Mouse (Mus musculus) forebrain, embryonic 15.5 days (tissue): ENCODE results near the gene Apaf1. TPM values are rescaled to one million over a fixed set of nuclear protein-coding genes. Genes with fewer than 3 reads are reported as not detected.

Experiments
- ATAC-seq: fragments of 200-750 bp; cut with Nextera tagmentation; replicated peaks from 2 replicates; pipeline ENCODE4 v1.8.0; 2017; ENCODE audit warnings: mild to moderate bottlenecking, moderate TSS enrichment, moderate library complexity
- H3K27ac ChIP-seq: fragments of 300-500 bp; sonication (generic); replicated peaks from 2 replicates; pipeline ENCODE4 v1.5.1; 2015; ENCODE audit warnings: mild to moderate bottlenecking, inconsistent platforms
- H3K27me3 ChIP-seq: fragments of 300-500 bp; sonication (generic); 2 replicates; pipeline ENCODE4 v1.6.1; 2015; ENCODE audit warnings: inconsistent platforms
- H3K36me3 ChIP-seq: fragments of 300-500 bp; sonication (generic); 2 replicates; pipeline ENCODE4 v1.6.1; 2015; ENCODE audit warnings: mild to moderate bottlenecking, inconsistent platforms
- H3K4me1 ChIP-seq: fragments of 300-500 bp; sonication (generic); 2 replicates; pipeline ENCODE4 v1.6.1; 2015; ENCODE audit warnings: inconsistent platforms
- H3K4me2 ChIP-seq: fragments of 300-500 bp; sonication (generic); replicated peaks from 2 replicates; pipeline ENCODE4 v1.6.1; 2015; ENCODE audit warnings: mild to moderate bottlenecking, inconsistent platforms
- H3K4me3 ChIP-seq: fragments of 300-500 bp; sonication (generic); 2 replicates; pipeline ENCODE4 v1.5.1; 2015; ENCODE audit warnings: mild to moderate bottlenecking, inconsistent platforms
- H3K9ac ChIP-seq: fragments of 300-500 bp; sonication (generic); replicated peaks from 2 replicates; pipeline ENCODE4 v1.6.1; 2015; ENCODE audit warnings: mild to moderate bottlenecking, inconsistent platforms
- H3K9me3 ChIP-seq: fragments of 300-500 bp; sonication (generic); 2 replicates; pipeline ENCODE4 v1.6.1; 2016; ENCODE audit warnings: inconsistent platforms
- WGBS: fragments of 180-500 bp; shearing (Covaris S2); methylation state at CpG from one replicate; pipeline ENCODE4 v1.1.7; 2015; ENCODE audit warnings: mixed read lengths; 5-methylcytosine and 5-hydroxymethylcytosine counted together
- polyA plus RNA-seq: library from polyadenylated mRNA; unstranded; fragments of >200 nt; fragmentation: Nextera tagmentation; extraction: Ambion mirVana; gene quantifications from 2 replicates; pipeline ENCODE4 v1.2.1, GENCODE M21; 2015

Gene Apaf1
- polyA plus RNA-seq, result 20.2 and 21.6 TPM in 2 replicates

GRCm38 (mm10) chr10:91082550-91083392, at the start of gene Apaf1, which contains the start of gene Ikbip:
TSS of gene Apaf1 (minus strand) at chr10:91082770.
TSS of gene Ikbip (plus strand) at chr10:91082940.
- H3K27me3 ChIP-seq, result no peaks in the 10 kb centered on the region
- H3K4me3 ChIP-seq, result peak within 1 kb of the TSS; percentile 88
- under 1% methylated on average over 86 of the region's 87 CpGs for WGBS
- H3K4me1 ChIP-seq, result peaks cover 20% of the 10 kb centered on the region
- peak within 1 kb of the TSS; percentile 83 for H3K27ac ChIP-seq
- peak within 1 kb of the TSS; percentile 80 for H3K9ac ChIP-seq
- H3K4me2 ChIP-seq, result peak within 1 kb of the TSS; percentile 67
- peak; percentile 96 for ATAC-seq
- no peaks in the 10 kb centered on the region for H3K9me3 ChIP-seq
- peaks cover 6% of the 10 kb centered on the region; the same call in 1 of the 2 replicates for H3K36me3 ChIP-seq

GRCm38 (mm10) chr10:91131565-91131964, 49.0 kb upstream of the Apaf1 start:
- H3K4me3 ChIP-seq, result no peak overlapping the region
- no peaks in the 10 kb centered on the region for H3K9me3 ChIP-seq
- H3K9ac ChIP-seq, result no peak overlapping the region
- peaks cover 5% of the 10 kb centered on the region; the same call in 1 of the 2 replicates for H3K4me1 ChIP-seq
- H3K4me2 ChIP-seq, result no peak overlapping the region
- H3K36me3 ChIP-seq, result no peaks in the 10 kb centered on the region
- no peak overlapping the region for H3K27ac ChIP-seq
- H3K27me3 ChIP-seq, result no peaks in the 10 kb centered on the region
- WGBS, result 66% methylated on average over 1 of the region's 1 CpGs
- no peak for ATAC-seq

DNA sequence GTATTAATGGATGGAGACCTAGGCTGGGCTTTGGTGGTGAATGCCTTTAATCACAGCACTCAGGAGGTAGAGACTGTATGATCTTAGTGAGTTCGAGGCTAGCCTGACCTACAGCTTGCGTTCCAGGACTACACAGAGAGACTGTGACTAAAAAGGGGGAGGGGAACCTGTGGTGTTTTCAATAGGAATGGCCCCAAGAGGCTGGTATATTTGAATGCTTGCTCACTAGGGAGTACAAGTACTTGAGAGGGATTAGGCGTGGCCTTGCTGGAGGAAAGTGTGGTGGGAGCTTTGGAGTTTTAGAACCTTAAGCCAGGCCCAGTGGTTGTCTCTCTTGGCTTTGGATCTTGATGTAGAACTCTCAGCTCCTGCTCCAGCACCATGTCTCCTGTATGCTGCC, 48.2 kb upstream of the Apaf1 start:
- 81% methylated on average over 3 of the region's 3 CpGs for WGBS
- no peaks in the 10 kb centered on the region for H3K36me3 ChIP-seq

DNA sequence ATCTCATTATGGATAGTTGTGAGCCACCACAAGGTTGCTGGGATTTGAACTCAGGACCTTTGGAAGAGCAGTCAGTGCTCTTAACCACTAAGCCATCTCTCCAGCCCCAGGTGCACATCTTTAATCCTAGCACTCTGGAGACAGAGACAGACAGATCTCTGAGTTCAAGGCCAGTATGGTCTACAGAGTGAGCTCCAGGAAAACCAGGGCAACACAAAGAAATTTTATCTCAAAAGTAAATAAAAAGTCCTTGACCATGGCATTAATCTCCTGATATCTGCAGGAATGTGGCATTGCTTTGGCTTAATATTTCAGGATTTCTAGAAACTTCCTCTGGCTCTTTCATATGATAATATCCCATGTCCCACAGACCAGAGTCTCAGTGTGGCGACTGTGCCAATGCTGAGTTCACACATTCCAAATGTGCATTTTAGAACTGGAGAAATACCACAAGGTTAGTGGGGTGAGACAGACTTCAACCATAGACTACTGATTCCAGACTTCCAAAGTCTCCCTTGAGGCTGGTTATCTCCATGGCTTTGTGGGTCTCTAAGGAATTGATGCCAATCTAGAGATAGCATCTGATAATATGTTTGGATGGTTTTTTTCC, 46.1 kb upstream of the Apaf1 start:
- Histone ChIP-seq H3K27ac (no peak overlapping the region), H3K36me3 (no peaks in the 10 kb centered on the region), H3K4me1 (no peaks in the 10 kb centered on the region), H3K9ac (no peak overlapping the region), H3K4me3 (no peak overlapping the region), H3K4me2 (no peak overlapping the region), H3K9me3 (no peaks in the 10 kb centered on the region), H3K27me3 (no peaks in the 10 kb centered on the region)
- 78% methylated on average over 1 of the region's 1 CpGs for WGBS
- no peak for ATAC-seq

More for the DNA sequence above, 48.2 kb upstream of the Apaf1 start:
- ATAC-seq, result no peak
- Histone ChIP-seq H3K9me3 (no peaks in the 10 kb centered on the region), H3K27me3 (no peaks in the 10 kb centered on the region), H3K9ac (no peak overlapping the region), H3K27ac (no peak overlapping the region), H3K4me2 (no peak overlapping the region), H3K4me1 (peaks cover 5% of the 10 kb centered on the region; the same call in 1 of the 2 replicates), H3K4me3 (no peak overlapping the region)

DNA sequence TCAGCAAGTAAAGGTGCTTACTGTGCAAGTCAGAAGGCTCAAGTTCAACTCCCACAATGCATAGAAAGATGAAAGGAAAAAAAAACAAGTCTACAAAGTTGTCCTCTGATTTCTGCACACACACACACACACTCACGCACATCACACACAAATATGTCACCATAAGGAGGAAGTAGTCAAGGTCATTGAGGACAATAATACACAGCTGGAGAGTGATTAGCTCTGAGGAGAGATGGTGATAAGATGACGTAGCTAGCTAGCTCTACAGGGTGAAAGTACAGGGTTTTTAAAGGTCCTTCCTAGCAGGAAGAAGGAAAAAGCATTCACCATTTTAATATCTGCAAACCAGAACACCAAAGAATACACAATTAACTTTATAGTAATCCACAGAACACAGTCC, 44.8 kb upstream of the Apaf1 start:
- Histone ChIP-seq H3K27me3 (no peaks in the 10 kb centered on the region), H3K27ac (no peak overlapping the region), H3K4me1 (peaks cover 8% of the 10 kb centered on the region), H3K4me3 (no peak overlapping the region), H3K9me3 (no peaks in the 10 kb centered on the region), H3K36me3 (no peaks in the 10 kb centered on the region), H3K4me2 (no peak overlapping the region), H3K9ac (no peak overlapping the region)
- ATAC-seq, result no peak
- 78% methylated on average over 2 of the region's 2 CpGs for WGBS

DNA sequence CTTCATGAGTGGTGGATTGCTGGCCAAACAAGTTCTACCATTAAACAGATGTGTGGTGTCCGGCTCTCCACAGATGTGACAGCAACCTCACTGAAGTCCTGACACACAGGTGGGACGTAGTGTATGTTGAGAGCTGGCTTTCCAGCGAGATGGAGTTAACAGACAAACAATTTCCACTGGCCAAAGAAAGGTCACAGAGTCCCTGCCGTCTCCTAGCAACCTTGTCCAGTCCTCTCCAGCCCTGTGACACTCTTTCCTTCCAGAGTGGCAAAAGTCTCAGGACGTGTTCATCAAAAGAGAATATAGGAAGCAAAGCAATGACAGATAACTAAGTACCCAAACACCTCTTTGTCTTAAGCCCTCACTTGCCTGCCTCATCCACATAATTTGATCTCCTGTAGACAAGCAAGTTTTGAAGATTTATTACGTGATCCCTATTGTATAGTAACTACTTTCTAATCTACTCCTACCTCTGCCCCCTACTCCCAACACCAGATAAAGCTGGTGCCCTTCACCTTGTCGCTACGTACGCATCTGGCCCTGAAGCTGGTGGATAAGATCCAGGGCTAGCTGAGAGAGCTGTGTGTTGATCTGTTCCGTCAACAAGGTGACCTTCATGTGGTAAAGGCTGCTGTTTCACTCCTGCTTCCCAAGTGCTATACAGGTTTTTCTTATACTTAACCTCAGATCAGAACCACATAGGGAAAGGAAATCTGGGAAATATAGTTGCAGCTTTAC, 44.2 kb upstream of the Apaf1 start:
- Histone ChIP-seq H3K9ac (no peak overlapping the region), H3K27ac (no peak overlapping the region), H3K36me3 (peaks cover 3% of the 10 kb centered on the region; the same call in 1 of the 2 replicates), H3K9me3 (no peaks in the 10 kb centered on the region), H3K4me1 (peaks cover 14% of the 10 kb centered on the region), H3K4me3 (no peak overlapping the region), H3K4me2 (no peak overlapping the region), H3K27me3 (no peaks in the 10 kb centered on the region)
- no peak for ATAC-seq
- 84% methylated on average over 10 of the region's 10 CpGs for WGBS

GRCm38 (mm10) chr10:91123828-91124822, 41.6 kb upstream of the Apaf1 start, which contains the start of gene Slc25a3:
TSS of gene Slc25a3 (minus strand) at chr10:91124059.
- peak; percentile 100 for ATAC-seq
- H3K4me3 ChIP-seq, result peak within 1 kb of the TSS; percentile 89
- H3K4me2 ChIP-seq, result peak within 1 kb of the TSS; percentile 95
- WGBS, result 14% methylated on average over 59 of the region's 59 CpGs
- H3K9me3 ChIP-seq, result no peaks in the 10 kb centered on the region
- peak within 1 kb of the TSS; percentile 90 for H3K27ac ChIP-seq
- H3K27me3 ChIP-seq, result no peaks in the 10 kb centered on the region
- H3K36me3 ChIP-seq, result peaks cover 24% of the 10 kb centered on the region
- H3K4me1 ChIP-seq, result peaks cover 18% of the 10 kb centered on the region
- H3K9ac ChIP-seq, result peak within 1 kb of the TSS; percentile 96

DNA sequence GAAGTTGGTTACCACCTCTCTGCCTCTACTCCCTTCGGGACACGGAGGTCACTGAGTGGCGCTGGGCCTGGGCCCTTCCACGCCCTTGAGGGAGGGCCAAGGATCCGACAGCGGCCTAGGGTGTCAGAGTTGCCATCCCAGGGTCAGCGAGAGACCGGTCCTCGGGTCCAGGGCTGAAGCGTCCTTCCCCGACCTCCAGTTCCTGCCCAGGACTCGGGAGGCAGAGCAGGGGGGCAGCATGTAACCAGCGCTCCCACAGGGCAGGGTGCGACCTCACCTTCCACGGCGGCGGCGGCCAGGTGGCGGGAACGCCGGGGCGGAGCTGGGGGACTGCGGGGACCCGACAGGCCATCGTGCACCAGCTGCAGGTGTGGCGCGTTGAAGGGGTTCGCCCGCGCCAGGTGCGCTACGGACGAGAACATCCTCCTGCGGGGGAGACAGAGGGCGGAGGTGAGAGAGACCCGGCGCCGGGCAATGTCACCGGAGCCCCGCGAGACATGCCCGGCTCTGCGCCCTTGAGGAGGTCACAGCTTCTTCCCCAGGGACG, 40.8 kb upstream of the Apaf1 start:
- peak; percentile 66; the same call in 1 of the 2 replicates for ATAC-seq
- Histone ChIP-seq H3K4me2 (peak overlapping the region; percentile 95), H3K9me3 (no peaks in the 10 kb centered on the region), H3K27me3 (no peaks in the 10 kb centered on the region), H3K4me1 (peaks cover 18% of the 10 kb centered on the region), H3K4me3 (peak overlapping the region; percentile 89), H3K27ac (peak overlapping the region; percentile 90), H3K36me3 (peaks cover 31% of the 10 kb centered on the region), H3K9ac (peak overlapping the region; percentile 96)
- under 1% methylated on average over 44 of the region's 44 CpGs for WGBS

GRCm38 (mm10) chr10:91122646-91123045, 40.1 kb upstream of the Apaf1 start:
- Histone ChIP-seq H3K36me3 (peaks cover 38% of the 10 kb centered on the region), H3K4me3 (peak overlapping the region; percentile 89), H3K27ac (no peak overlapping the region), H3K4me1 (peaks cover 18% of the 10 kb centered on the region), H3K27me3 (no peaks in the 10 kb centered on the region), H3K4me2 (peak overlapping the region; percentile 95), H3K9ac (peak overlapping the region; percentile 96), H3K9me3 (no peaks in the 10 kb centered on the region)
- 32% methylated on average over 6 of the region's 6 CpGs for WGBS
- ATAC-seq, result no peak

GRCm38 (mm10) chr10:91116958-91117357, 34.4 kb upstream of the Apaf1 start:
- Histone ChIP-seq H3K36me3 (peaks cover 88% of the 10 kb centered on the region), H3K4me2 (no peak overlapping the region), H3K9ac (no peak overlapping the region), H3K27ac (no peak overlapping the region), H3K27me3 (no peaks in the 10 kb centered on the region), H3K4me3 (no peak overlapping the region), H3K9me3 (no peaks in the 10 kb centered on the region), H3K4me1 (peaks cover 5% of the 10 kb centered on the region)
- 95% methylated on average over 12 of the region's 12 CpGs for WGBS
- ATAC-seq, result no peak

- Histone ChIP-seq H3K27ac (no peak overlapping the region), H3K36me3 (peaks cover 28% of the 10 kb centered on the region), H3K9me3 (no peaks in the 10 kb centered on the region), H3K4me1 (no peaks in the 10 kb centered on the region), H3K27me3 (no peaks in the 10 kb centered on the region), H3K4me2 (no peak overlapping the region), H3K9ac (no peak overlapping the region), H3K4me3 (no peak overlapping the region)
- ATAC-seq, result no peak
- 88% methylated on average over 4 of the region's 4 CpGs for WGBS
These were observed 27.3 kb upstream of the Apaf1 start for GRCm38 (mm10) chr10:91109841-91110240.
